Mouse (Mus musculus): ENCODE measurements around the gene Olfr1451. TPM values are rescaled to one million over a fixed set of nuclear protein-coding genes. Genes with fewer than 3 reads are reported as not detected.

Olfr1451 gene
- polyA plus RNA-seq (2014; fragmentation: Illumina TruSeq; extraction: RNeasy Lipid Tissue Mini Kit (QIAGEN cat#74804); ENCODE audit: low read depth, low replicate concordance) = not detected

DNA sequence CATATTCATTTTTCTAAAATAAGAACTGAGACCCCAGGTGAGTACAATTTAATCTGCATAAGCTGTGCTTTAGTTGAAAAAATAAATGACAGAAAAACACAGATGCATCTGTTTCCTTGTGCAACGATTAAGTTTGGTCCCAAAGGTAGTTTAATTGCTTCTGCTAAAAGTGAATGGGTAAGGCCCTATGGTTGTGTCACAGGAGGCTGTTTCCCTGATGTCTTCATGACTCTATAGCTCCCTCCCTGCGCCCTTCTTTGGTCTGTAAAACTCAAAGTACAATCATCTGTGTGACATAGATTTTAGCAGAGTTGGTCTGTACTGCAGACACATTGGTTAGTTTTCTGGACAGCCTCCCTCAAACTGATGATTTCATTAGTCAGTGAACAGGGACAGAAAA lies at the start of gene Olfr1451:
Gene Olfr1451, plus strand, starts transcription at position 301 of the 400 bp plus-strand sequence.

DNA sequence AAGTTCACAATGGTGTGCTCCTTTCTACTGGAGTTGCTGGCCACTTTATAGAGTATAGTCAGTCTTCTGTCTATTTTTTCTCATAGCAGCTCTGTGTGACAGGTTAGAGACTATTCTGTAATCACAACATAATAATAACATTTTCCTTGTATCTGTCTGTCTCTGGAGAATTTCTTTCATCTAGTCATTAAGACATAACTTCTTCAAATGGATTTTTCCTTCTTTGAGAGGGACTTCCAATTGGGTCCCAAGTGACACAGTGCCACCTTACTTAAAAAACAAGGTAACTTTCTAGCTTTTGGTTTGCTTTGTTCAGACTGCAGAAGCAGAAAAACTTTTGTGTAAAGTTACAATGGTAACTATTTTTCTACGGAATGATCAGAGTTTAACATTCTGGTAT lies 44.9 kb upstream of the Olfr1451 start, which contains the start of gene Olfr1450:
Gene Olfr1450, plus strand, starts transcription at position 301 of the 400 bp plus-strand sequence.

DNA sequence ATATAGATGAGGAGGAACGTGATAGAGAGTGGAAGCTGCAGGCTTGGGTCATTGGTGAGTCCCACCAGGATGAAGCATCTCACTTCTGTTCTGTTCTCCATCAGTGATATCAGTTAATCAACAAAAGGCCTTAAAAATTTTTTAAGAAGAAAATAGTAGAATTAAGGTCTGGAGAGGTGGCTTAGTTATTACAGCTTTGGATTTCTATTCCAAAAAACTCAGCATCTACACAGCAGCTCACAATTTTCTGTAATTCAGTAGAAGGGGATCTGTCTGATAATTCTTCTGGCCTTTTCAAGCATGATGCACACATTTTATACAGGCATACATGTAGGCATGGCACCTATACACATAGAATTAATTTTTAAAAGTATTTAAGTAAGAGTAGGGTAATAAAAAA lies 33.4 kb downstream of the Olfr1451 start, which contains the start of gene Olfr1453:
Gene Olfr1453, minus strand, starts transcription at position 101 of the 400 bp plus-strand sequence.

Other genes starting within 250 kb of the Olfr1451 start
- gene Cntf, start 229.4 kb upstream of the Olfr1451 start, polyA plus RNA-seq (2014; fragmentation: Illumina TruSeq; extraction: RNeasy Lipid Tissue Mini Kit (QIAGEN cat#74804); ENCODE audit: low read depth, low replicate concordance) = 3.8 TPM
- 134 TPM for gene Zfp91, start 198.9 kb upstream of the Olfr1451 start, polyA plus RNA-seq (2014; fragmentation: Illumina TruSeq; extraction: RNeasy Lipid Tissue Mini Kit (QIAGEN cat#74804); ENCODE audit: low read depth, low replicate concordance)
- gene Lpxn, start 198.8 kb upstream of the Olfr1451 start, polyA plus RNA-seq (2014; fragmentation: Illumina TruSeq; extraction: RNeasy Lipid Tissue Mini Kit (QIAGEN cat#74804); ENCODE audit: low read depth, low replicate concordance) = 1.3 TPM
- not detected for gene Gm5244, start 148.3 kb upstream of the Olfr1451 start, polyA plus RNA-seq (2014; fragmentation: Illumina TruSeq; extraction: RNeasy Lipid Tissue Mini Kit (QIAGEN cat#74804); ENCODE audit: low read depth, low replicate concordance)
- gene Olfr1444, start 137.7 kb upstream of the Olfr1451 start, polyA plus RNA-seq (2014; fragmentation: Illumina TruSeq; extraction: RNeasy Lipid Tissue Mini Kit (QIAGEN cat#74804); ENCODE audit: low read depth, low replicate concordance) = not detected
- not detected for gene Olfr1445, start 111.2 kb upstream of the Olfr1451 start, polyA plus RNA-seq (2014; fragmentation: Illumina TruSeq; extraction: RNeasy Lipid Tissue Mini Kit (QIAGEN cat#74804); ENCODE audit: low read depth, low replicate concordance)
- not detected for gene Olfr1446, start 101.5 kb upstream of the Olfr1451 start, polyA plus RNA-seq (2014; fragmentation: Illumina TruSeq; extraction: RNeasy Lipid Tissue Mini Kit (QIAGEN cat#74804); ENCODE audit: low read depth, low replicate concordance)
- gene Olfr1447, start 91.3 kb upstream of the Olfr1451 start, polyA plus RNA-seq (2014; fragmentation: Illumina TruSeq; extraction: RNeasy Lipid Tissue Mini Kit (QIAGEN cat#74804); ENCODE audit: low read depth, low replicate concordance) = not detected
- gene Olfr1448, start 70.6 kb upstream of the Olfr1451 start, polyA plus RNA-seq (2014; fragmentation: Illumina TruSeq; extraction: RNeasy Lipid Tissue Mini Kit (QIAGEN cat#74804); ENCODE audit: low read depth, low replicate concordance) = not detected
- gene Olfr1449, start 64.2 kb upstream of the Olfr1451 start, polyA plus RNA-seq (2014; fragmentation: Illumina TruSeq; extraction: RNeasy Lipid Tissue Mini Kit (QIAGEN cat#74804); ENCODE audit: low read depth, low replicate concordance) = not detected
- not detected for gene Olfr1450, start 44.8 kb upstream of the Olfr1451 start, polyA plus RNA-seq (2014; fragmentation: Illumina TruSeq; extraction: RNeasy Lipid Tissue Mini Kit (QIAGEN cat#74804); ENCODE audit: low read depth, low replicate concordance)
- gene Olfr1453, start 33.3 kb downstream of the Olfr1451 start, polyA plus RNA-seq (2014; fragmentation: Illumina TruSeq; extraction: RNeasy Lipid Tissue Mini Kit (QIAGEN cat#74804); ENCODE audit: low read depth, low replicate concordance) = not detected
- gene Olfr1454, start 65.6 kb downstream of the Olfr1451 start, polyA plus RNA-seq (2014; fragmentation: Illumina TruSeq; extraction: RNeasy Lipid Tissue Mini Kit (QIAGEN cat#74804); ENCODE audit: low read depth, low replicate concordance) = not detected
- not detected for gene Olfr1457, start 102.9 kb downstream of the Olfr1451 start, polyA plus RNA-seq (2014; fragmentation: Illumina TruSeq; extraction: RNeasy Lipid Tissue Mini Kit (QIAGEN cat#74804); ENCODE audit: low read depth, low replicate concordance)
- gene Olfr1458, start 111.8 kb downstream of the Olfr1451 start, polyA plus RNA-seq (2014; fragmentation: Illumina TruSeq; extraction: RNeasy Lipid Tissue Mini Kit (QIAGEN cat#74804); ENCODE audit: low read depth, low replicate concordance) = not detected
- not detected for gene Olfr1459, start 154.5 kb downstream of the Olfr1451 start, polyA plus RNA-seq (2014; fragmentation: Illumina TruSeq; extraction: RNeasy Lipid Tissue Mini Kit (QIAGEN cat#74804); ENCODE audit: low read depth, low replicate concordance)
- gene Olfr1461, start 168.0 kb downstream of the Olfr1451 start, polyA plus RNA-seq (2014; fragmentation: Illumina TruSeq; extraction: RNeasy Lipid Tissue Mini Kit (QIAGEN cat#74804); ENCODE audit: low read depth, low replicate concordance) = not detected
- not detected for gene Olfr1462, start 190.7 kb downstream of the Olfr1451 start, polyA plus RNA-seq (2014; fragmentation: Illumina TruSeq; extraction: RNeasy Lipid Tissue Mini Kit (QIAGEN cat#74804); ENCODE audit: low read depth, low replicate concordance)
- gene Olfr1463, start 236.3 kb downstream of the Olfr1451 start, polyA plus RNA-seq (2014; fragmentation: Illumina TruSeq; extraction: RNeasy Lipid Tissue Mini Kit (QIAGEN cat#74804); ENCODE audit: low read depth, low replicate concordance) = not detected